In genomic region chr3:80958591-80958990, GRCm38 (mm10) we compare ENCODE assay signal across 9 mouse cellular contexts. TPM values are rescaled to one million over a fixed set of nuclear protein-coding genes. Genes with fewer than 3 reads are reported as not detected.
DNase-seq lines count a peak whose midpoint lies in the region; ATAC-seq and TF ChIP-seq lines count a peak whose summit lies in the region.
"Had no signal": no experiment of that assay in that cellular context is flagged by ENCODE, and none has a peak within 500 bp of the region (broad histone marks: within the 10 kb centered on the region; RNA-seq: fewer than 3 reads in every experiment).

No protein-coding gene starts in this region.

- WGBS in forebrain, embryonic 12.5 days = 48% methylated on average over 1 of the region's 1 CpGs
- 47% methylated on average over 1 of the region's 1 CpGs for WGBS in hindbrain, embryonic 14.5 days

- peaks cover 7% of the 10 kb centered on the region for H3K27me3 ChIP-seq in Patski
- H3K27me3 ChIP-seq in forebrain, embryonic 12.5 days = no peaks in the 10 kb centered on the region
- H3K27me3 ChIP-seq in hindbrain, embryonic 14.5 days (ENCODE audit: control insufficient read depth, insufficient read depth, low read length) = no peaks in the 10 kb centered on the region
- H3K27me3 ChIP-seq: liver, embryonic 15.5 days had no signal

- peak; percentile 48 for DNase-seq in Patski (ENCODE audit: low read depth, low spot score)
- peak; percentile 85 for DNase-seq in brain, embryonic 14.5 days (ENCODE audit: low read depth)
- peak; percentile 80 for DNase-seq in hindbrain, embryonic 14.5 days (ENCODE audit: low spot score)
- peak; percentile 61 to 63 for DNase-seq in layer of hippocampus, postnatal 10 days (ENCODE audit: low spot score in 2 of 2)
- DNase-seq in lung, postnatal 36 days = peak; percentile 70
- peak; percentile 73 for DNase-seq in retina, postnatal 1 day
- no peak for DNase-seq in yolk sac, embryonic 10.5 days (ENCODE audit: low spot score)

- H3K4me2 ChIP-seq in forebrain, embryonic 12.5 days = no peak overlapping the region
- H3K4me2 ChIP-seq in hindbrain, embryonic 14.5 days (replicated peaks) = no peak overlapping the region
- H3K4me2 ChIP-seq: liver, embryonic 15.5 days had no signal

- POLR2A ChIA-PET in Patski (lab: Charles Lee) = no interaction called here

- no peaks in the 10 kb centered on the region for H3K4me1 ChIP-seq in forebrain, embryonic 12.5 days
- H3K4me1 ChIP-seq in hindbrain, embryonic 14.5 days (replicated peaks; ENCODE audit: control insufficient read depth, insufficient read depth, low read length) = no peaks in the 10 kb centered on the region
- H3K4me1 ChIP-seq: liver, embryonic 15.5 days had no signal

- H3K9me3 ChIP-seq in forebrain, embryonic 12.5 days = no peaks in the 10 kb centered on the region
- H3K9me3 ChIP-seq in hindbrain, embryonic 14.5 days (ENCODE audit: control insufficient read depth, low read length) = no peaks in the 10 kb centered on the region
- H3K9me3 ChIP-seq: liver, embryonic 15.5 days had no signal

- CTCF ChIA-PET in Patski (lab: Charles Lee) = interaction anchor here (0.7 to 5.6 kb wide), 19 partner anchors 10 to 828 kb away, joined by 3 to 69 read pairs (median 4); partner anchors contain the start of gene Pdgfc

- H3K9ac ChIP-seq in forebrain, embryonic 12.5 days = no peak overlapping the region
- no peak overlapping the region for H3K9ac ChIP-seq in hindbrain, embryonic 14.5 days
- H3K9ac ChIP-seq: liver, embryonic 15.5 days had no signal

- H3K36me3 ChIP-seq in forebrain, embryonic 12.5 days (replicated peaks) = no peaks in the 10 kb centered on the region
- no peaks in the 10 kb centered on the region for H3K36me3 ChIP-seq in hindbrain, embryonic 14.5 days (replicated peaks; ENCODE audit: control insufficient read depth, insufficient read depth)
- H3K36me3 ChIP-seq: liver, embryonic 15.5 days had no signal

- peak; percentile 92 for ATAC-seq in Patski
- peak; percentile 83 for ATAC-seq in forebrain, embryonic 12.5 days (ENCODE audit: low FRiP score)
- ATAC-seq in hindbrain, embryonic 14.5 days (ENCODE audit: low FRiP score) = peak; percentile 85

- in situ Hi-C loops in Patski (cut with MboI; ENCODE audit: low pct_unique_long_range_greater_than_20kb) = loop anchor here (5.0 kb wide), 1 partner anchor 824 kb away; no protein-coding TSS in a partner anchor

- peak; percentile 99 for TF ChIP-seq CTCF in Patski (IDR thresholded peaks at IDR 0.05)
- peak; percentile 78; the same call in 1 of the 2 replicates for TF ChIP-seq CTCF in brain, embryonic 14.5 days (IDR thresholded peaks at IDR 0.05; ENCODE audit: borderline replicate concordance, extremely low read depth, insufficient read depth, insufficient read length)

- no peak overlapping the region for H3K4me3 ChIP-seq in forebrain, embryonic 12.5 days (replicated peaks)
- no peak overlapping the region for H3K4me3 ChIP-seq in hindbrain, embryonic 14.5 days (replicated peaks; ENCODE audit: low read length)
- H3K4me3 ChIP-seq: liver, embryonic 15.5 days had no signal

- no peak overlapping the region for H3K27ac ChIP-seq in forebrain, embryonic 12.5 days
- H3K27ac ChIP-seq in hindbrain, embryonic 14.5 days = no peak overlapping the region
- H3K27ac ChIP-seq: liver, embryonic 15.5 days had no signal

- no peak for TF ChIP-seq POLR2A in brain, embryonic 14.5 days (IDR thresholded peaks at IDR 0.05; ENCODE audit: borderline replicate concordance, extremely low read depth, insufficient read depth, insufficient read length, poor library complexity, severe bottlenecking)

RNA-seq across cellular contexts. Expression of gene Glrb, which starts 45.1 kb away (rescaled TPM):
- 2.5 TPM for polyA plus RNA-seq in Patski (2021)
- 15.0 and 15.5 TPM in 2 replicates for polyA plus RNA-seq in brain, embryonic 14.5 days (2012; rRNA removed)
- polyA plus RNA-seq in forebrain, embryonic 12.5 days (2016; fragmentation: Nextera tagmentation; extraction: Ambion mirVana) = 14.5 and 15.3 TPM in 2 replicates
- 44.3 and 59.0 TPM in 2 replicates for polyA plus RNA-seq in hindbrain, embryonic 14.5 days (2014; fragmentation: Nextera tagmentation; extraction: Ambion mirVana)
- total RNA-seq in layer of hippocampus, postnatal 10 days (2021) = 100 to 1,000 TPM; 118 to 126 TPM
